Mouse (Mus musculus) megakaryocyte, embryonic 14.5 days (primary cell): ENCODE results near the gene Mthfd1l. TPM values are rescaled to one million over a fixed set of nuclear protein-coding genes. Genes with fewer than 3 reads are reported as not detected.

Source experiments
- H3K27me3 ChIP-seq: replicated peaks from 2 replicates; pipeline ENCODE3; 2012; ENCODE audit warnings: inconsistent platforms
- H3K36me3 ChIP-seq: replicated peaks from 2 replicates; pipeline ENCODE3; 2012; ENCODE audit warnings: low read length, inconsistent platforms, mixed read lengths
- H3K4me1 ChIP-seq: 2 replicates; pipeline ENCODE4 v1.6.1; 2012; ENCODE audit warnings: inconsistent platforms
- H3K4me3 ChIP-seq: replicated peaks from 2 replicates; pipeline ENCODE3; 2012; ENCODE audit warnings: moderate library complexity, mild to moderate bottlenecking, inconsistent platforms
- H3K9me3 ChIP-seq: 2 replicates; pipeline ENCODE4 v1.6.1; 2012; ENCODE audit warnings: inconsistent platforms
- FLI1 ChIP-seq: IDR thresholded peaks from 2 replicates; pipeline ENCODE4 v1.6.1; 2012; ENCODE audit warnings: low read length, inconsistent platforms, mixed read lengths
- GATA1 ChIP-seq: IDR thresholded peaks from 3 replicates; pipeline ENCODE4 v1.6.1; 2012; ENCODE audit warnings: mixed read lengths, low read length, inconsistent platforms, borderline replicate concordance
- polyA plus RNA-seq: library from polyadenylated mRNA; stranded (reverse); fragments of >175 nt; gene quantifications from 2 replicates; pipeline ENCODE4 v1.2.3, GENCODE M21; 2012; ENCODE audit warnings: low replicate concordance; ENCODE audit not compliant: insufficient read depth

Mthfd1l gene
- polyA plus RNA-seq, 1 experiment: 11.9 TPM

DNA sequence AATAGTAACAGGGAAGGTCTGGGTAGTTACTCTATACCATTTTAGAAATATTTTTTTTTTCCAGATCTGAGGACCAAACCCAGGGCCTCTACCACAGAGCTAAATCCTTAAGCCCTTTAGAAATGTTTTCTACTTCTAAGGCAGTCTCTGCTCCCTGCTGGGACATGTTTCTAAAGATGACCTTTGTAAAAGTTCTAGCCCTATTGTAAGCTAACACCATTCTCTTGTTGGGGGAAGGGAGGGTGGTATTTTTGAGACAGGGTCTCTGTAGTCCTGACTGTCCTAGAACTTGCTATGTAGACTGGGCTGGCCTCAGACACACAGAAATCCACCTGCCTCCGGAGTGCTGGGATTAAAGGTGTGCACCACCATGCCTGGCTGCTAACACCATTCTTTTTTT is 170.5 kb downstream of the Mthfd1l start:
- peaks cover 68% of the 10 kb centered on the region for H3K36me3 ChIP-seq
- no peaks in the 10 kb centered on the region for H3K4me1 ChIP-seq
- no peak for TF ChIP-seq FLI1
- TF ChIP-seq GATA1: no peak
- no peak overlapping the region for H3K4me3 ChIP-seq
- no peaks in the 10 kb centered on the region for H3K9me3 ChIP-seq
- H3K27me3 ChIP-seq: no peaks in the 10 kb centered on the region

DNA sequence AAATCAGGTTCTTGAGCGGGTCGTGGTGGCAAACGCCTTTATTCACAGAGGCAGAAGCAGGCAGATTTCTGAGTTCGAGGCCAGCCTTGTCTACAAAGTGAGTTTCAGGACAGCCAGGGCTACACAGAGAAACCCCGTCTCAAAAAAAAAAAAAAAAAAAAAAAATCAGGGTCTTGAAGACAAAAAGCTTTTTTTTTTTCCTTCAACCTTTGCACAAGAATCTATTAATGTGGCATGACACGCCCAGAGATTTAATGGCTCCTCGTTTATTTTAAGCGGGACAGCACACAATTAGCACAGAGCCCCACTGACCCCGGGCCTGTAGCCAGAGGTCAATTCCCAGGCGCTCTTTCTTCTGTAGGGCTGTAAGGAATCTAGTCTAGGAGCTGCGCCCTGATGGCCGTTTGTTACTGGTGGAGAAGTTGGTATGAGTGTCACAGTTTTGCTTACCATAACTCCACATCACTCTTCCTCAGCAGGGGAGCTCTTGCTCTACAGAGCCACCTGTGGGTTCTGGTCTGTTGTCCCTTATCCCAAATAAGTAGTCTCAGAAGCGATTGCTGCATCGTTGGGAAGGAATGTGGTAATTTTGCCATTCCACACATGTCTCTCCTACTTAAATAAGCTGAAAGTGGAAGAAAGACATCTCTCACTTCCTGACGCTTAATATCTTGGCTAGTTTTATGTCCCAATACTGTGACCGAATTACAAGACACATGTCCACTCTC is 172.3 kb downstream of the Mthfd1l start:
- no peaks in the 10 kb centered on the region for H3K27me3 ChIP-seq
- H3K4me3 ChIP-seq: no peak overlapping the region
- peaks cover 69% of the 10 kb centered on the region for H3K36me3 ChIP-seq
- no peaks in the 10 kb centered on the region for H3K4me1 ChIP-seq
- TF ChIP-seq GATA1: no peak
- no peak for TF ChIP-seq FLI1
- no peaks in the 10 kb centered on the region for H3K9me3 ChIP-seq

DNA sequence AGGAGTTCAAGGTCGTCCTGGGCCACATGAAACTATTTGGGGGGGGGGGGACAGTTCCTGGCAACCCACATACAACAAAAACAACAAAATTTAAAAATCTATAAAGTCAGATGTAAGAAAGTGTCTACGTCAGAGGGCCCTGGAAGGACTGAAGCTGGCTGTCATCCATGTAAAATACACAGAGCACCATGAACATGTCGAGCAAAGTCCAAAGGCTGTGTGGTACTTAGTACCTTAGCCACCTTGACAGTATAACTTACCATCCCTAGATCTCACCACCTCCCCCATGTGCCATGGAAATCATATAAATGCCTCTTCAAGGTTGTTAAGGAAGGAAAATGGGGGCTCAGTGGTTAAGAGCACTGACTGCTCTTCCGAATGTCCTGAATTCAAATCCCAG is 174.0 kb downstream of the Mthfd1l start:
- Histone ChIP-seq H3K4me1 (no peaks in the 10 kb centered on the region), H3K4me3 (no peak overlapping the region), H3K36me3 (peaks cover 77% of the 10 kb centered on the region), H3K27me3 (no peaks in the 10 kb centered on the region), H3K9me3 (no peaks in the 10 kb centered on the region; the same call in 1 of the 2 replicates)
- TF ChIP-seq FLI1 (no peak), GATA1 (no peak)

DNA sequence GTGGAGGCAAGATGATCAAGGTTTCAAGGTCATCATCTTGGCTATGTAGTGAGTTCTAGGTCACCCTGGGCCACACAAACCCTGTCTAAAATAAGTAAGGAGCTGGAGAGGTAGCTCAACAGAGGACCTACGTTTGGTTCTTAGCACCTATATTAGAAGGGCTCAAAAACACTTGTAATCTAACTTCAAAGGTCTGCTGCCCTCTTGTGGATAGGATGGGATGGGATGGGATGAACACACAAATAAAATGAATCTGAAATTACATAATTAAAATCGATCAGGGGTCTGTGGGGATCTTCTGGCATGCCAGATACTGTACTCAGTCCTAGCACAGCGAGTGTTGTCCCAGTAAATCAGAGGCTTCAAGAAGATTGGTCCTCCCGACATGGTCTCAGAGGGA is 178.2 kb downstream of the Mthfd1l start:
- Histone ChIP-seq H3K4me3 (no peak overlapping the region), H3K9me3 (no peaks in the 10 kb centered on the region; the same call in 1 of the 2 replicates), H3K4me1 (no peaks in the 10 kb centered on the region), H3K36me3 (peaks cover 93% of the 10 kb centered on the region), H3K27me3 (no peaks in the 10 kb centered on the region)
- TF ChIP-seq GATA1 (no peak), FLI1 (no peak)

DNA sequence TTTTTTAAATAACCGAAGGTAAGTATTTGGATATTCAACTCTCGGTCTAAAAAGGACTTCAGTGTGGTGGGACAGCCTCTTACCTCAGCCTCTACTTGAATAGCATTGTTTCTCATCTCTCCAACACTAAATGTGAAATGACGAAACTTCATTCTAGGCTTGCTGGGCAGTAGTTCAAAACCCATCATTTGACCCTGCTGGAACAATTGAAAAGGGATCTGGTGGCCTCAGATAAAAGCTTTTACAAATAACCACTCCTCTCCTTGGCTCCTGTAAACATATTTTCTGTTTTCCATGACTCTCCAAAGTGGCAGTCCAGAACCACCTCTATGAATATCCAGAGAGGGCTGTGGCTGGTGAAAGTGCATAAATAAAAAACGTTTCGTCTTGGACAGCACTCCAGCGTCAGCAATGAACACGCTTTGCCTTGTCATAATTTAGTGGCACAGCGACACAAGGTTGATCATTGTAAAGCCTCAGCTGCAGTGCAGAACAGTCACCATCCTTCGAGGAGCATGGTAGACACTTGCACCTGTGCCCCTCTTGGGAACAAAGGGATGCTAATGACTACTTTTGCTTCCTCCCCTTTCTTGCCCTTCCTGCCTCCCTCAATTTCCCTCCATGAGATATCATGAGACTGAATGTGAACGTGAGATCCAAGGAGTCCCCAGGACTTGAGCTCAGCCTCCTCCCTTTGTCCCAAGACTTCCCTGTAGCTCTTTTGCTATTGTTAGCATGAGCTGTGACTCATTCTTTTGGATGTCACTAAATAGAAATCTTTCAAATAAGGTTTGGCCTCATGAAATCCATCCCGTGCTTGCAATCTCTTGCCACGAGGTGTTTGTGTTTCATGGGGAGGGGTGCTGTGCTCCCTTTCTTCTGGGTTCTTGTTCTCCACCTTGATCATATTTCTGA is 179.2 kb downstream of the Mthfd1l start:
- no peak for TF ChIP-seq FLI1
- TF ChIP-seq GATA1: no peak
- Histone ChIP-seq H3K27me3 (no peaks in the 10 kb centered on the region), H3K9me3 (no peaks in the 10 kb centered on the region; the same call in 1 of the 2 replicates), H3K4me1 (no peaks in the 10 kb centered on the region), H3K4me3 (no peak overlapping the region), H3K36me3 (peaks cover 92% of the 10 kb centered on the region)

DNA sequence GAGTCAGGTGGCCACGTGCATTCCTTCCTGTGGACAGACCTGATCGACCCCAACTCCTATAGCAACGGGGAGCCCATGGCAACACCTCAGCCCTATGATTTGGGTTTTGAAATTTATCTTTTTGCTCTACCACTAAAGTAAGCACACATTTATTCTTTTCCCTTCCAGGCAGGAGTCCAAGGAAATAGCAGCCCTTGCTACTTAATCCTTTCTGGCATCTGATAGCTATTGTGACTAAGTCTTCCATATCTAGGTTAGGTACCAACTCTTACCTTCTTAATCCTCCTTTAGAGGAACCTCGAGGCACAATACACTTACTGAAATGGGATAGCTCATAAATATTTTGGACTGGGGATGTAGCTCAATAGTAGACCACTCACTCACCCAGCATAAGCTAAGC is 180.1 kb downstream of the Mthfd1l start:
- TF ChIP-seq FLI1 (no peak), GATA1 (no peak)
- Histone ChIP-seq H3K27me3 (no peaks in the 10 kb centered on the region), H3K9me3 (no peaks in the 10 kb centered on the region; the same call in 1 of the 2 replicates), H3K36me3 (peaks cover 90% of the 10 kb centered on the region), H3K4me3 (no peak overlapping the region), H3K4me1 (no peaks in the 10 kb centered on the region)

DNA sequence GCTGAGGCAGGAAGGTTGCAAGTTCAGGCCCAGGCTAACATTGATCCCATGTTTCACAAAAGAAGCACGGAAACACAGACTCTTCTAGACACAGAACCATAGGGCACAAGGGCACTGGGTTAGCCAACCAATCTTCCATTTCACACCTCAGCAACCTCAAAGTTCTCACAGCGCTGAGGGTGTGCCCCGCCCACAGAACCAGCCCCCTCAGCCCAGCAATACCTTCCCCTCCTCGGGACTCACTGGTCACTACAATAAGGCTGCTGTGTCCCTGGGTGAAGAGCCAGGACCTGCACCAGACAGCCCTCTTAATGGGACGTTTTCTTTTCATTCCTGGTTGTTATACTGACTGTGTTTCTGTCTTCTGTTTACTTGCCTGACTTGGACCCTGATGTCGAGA is 181.1 kb downstream of the Mthfd1l start:
- Histone ChIP-seq H3K4me1 (no peaks in the 10 kb centered on the region), H3K36me3 (peaks cover 81% of the 10 kb centered on the region), H3K9me3 (no peaks in the 10 kb centered on the region; the same call in 1 of the 2 replicates), H3K4me3 (no peak overlapping the region), H3K27me3 (no peaks in the 10 kb centered on the region)
- TF ChIP-seq GATA1 (no peak), FLI1 (no peak)

DNA sequence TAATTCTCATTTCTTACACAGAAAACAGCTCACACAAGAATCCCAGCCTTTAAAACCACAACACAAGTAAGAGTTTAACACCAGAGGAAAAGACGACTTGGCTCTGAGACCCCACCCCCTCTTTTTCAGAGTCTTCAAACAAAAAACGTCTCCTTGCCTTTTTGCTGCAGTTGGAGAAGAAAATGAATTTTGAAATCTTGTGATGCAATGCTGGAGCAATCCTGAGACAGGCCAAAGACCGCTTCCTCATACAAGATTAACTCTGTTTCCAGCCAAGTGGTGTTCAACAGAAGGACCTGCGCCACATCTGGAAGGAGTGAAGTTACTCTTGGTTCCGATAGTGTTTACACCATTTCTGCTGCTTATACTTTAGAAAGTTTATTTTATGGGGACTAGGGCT is 182.6 kb downstream of the Mthfd1l start:
- Histone ChIP-seq H3K36me3 (peaks cover 67% of the 10 kb centered on the region), H3K27me3 (no peaks in the 10 kb centered on the region), H3K9me3 (no peaks in the 10 kb centered on the region; the same call in 1 of the 2 replicates), H3K4me3 (no peak overlapping the region), H3K4me1 (no peaks in the 10 kb centered on the region)
- TF ChIP-seq GATA1 (no peak), FLI1 (no peak)

DNA sequence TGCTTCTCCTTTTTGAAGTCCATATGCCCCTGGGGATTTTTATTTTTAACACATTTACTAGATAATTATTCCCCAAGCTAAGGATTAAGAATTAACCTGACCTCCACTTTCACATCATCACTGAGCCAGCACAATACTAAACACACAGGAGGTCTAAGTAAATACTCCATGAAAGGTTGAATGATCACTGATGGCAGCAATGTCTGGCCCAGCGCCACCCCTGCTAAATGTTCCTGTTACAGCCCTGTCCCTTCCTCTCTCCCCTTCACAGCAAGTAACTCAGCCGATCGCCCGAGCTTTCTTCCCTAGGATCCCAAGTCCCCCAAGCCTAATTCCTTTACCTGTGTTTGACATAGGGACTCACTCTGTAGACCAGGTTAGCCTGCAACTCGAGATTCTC is 185.6 kb downstream of the Mthfd1l start:
- no peaks in the 10 kb centered on the region; the same call in 1 of the 2 replicates for H3K4me1 ChIP-seq
- no peak for TF ChIP-seq GATA1
- TF ChIP-seq FLI1: no peak
- no peaks in the 10 kb centered on the region for H3K27me3 ChIP-seq
- H3K36me3 ChIP-seq: peaks cover 38% of the 10 kb centered on the region
- no peaks in the 10 kb centered on the region; the same call in 1 of the 2 replicates for H3K9me3 ChIP-seq
- H3K4me3 ChIP-seq: no peak overlapping the region
